Mouse (Mus musculus) embryonic facial prominence, embryonic 15.5 days (tissue): Measurements from ENCODE around the gene Mark1. TPM values are rescaled to one million over a fixed set of nuclear protein-coding genes. Genes with fewer than 3 reads are reported as not detected.

Experiments
- ATAC-seq: fragments of 200-750 bp; cut with Nextera tagmentation; 2 replicates; pipeline ENCODE4 v1.8.0; 2017; ENCODE audit warnings: low read depth, moderate TSS enrichment; ENCODE audit not compliant: insufficient number of reproducible peaks, low FRiP score, low TSS enrichment
- H3K27ac ChIP-seq: fragments of 300-500 bp; sonication (generic); replicated peaks from 2 replicates; pipeline ENCODE4 v1.5.1; 2015; ENCODE audit warnings: mild to moderate bottlenecking, inconsistent platforms
- H3K27me3 ChIP-seq: fragments of 300-500 bp; sonication (generic); 2 replicates; pipeline ENCODE4 v1.6.1; 2015; ENCODE audit warnings: inconsistent platforms
- H3K36me3 ChIP-seq: fragments of 300-500 bp; sonication (generic); 2 replicates; pipeline ENCODE4 v1.6.1; 2015; ENCODE audit warnings: mild to moderate bottlenecking, inconsistent platforms
- H3K4me1 ChIP-seq: fragments of 300-500 bp; sonication (generic); 2 replicates; pipeline ENCODE4 v1.6.1; 2015; ENCODE audit warnings: inconsistent platforms
- H3K4me2 ChIP-seq: fragments of 300-500 bp; sonication (generic); replicated peaks from 2 replicates; pipeline ENCODE4 v1.6.1; 2015; ENCODE audit warnings: mild to moderate bottlenecking, inconsistent platforms
- H3K4me3 ChIP-seq: fragments of 300-500 bp; sonication (generic); replicated peaks from 2 replicates; pipeline ENCODE4 v1.5.1; 2015; ENCODE audit warnings: mild to moderate bottlenecking, inconsistent platforms
- H3K9ac ChIP-seq: fragments of 300-500 bp; sonication (generic); 2 replicates; pipeline ENCODE4 v1.6.1; 2015; ENCODE audit warnings: inconsistent platforms
- H3K9me3 ChIP-seq: fragments of 300-500 bp; sonication (generic); replicated peaks from 2 replicates; pipeline ENCODE4 v1.6.1; 2016; ENCODE audit warnings: inconsistent platforms
- WGBS: fragments of 180-500 bp; shearing (Covaris S2); methylation state at CpG from one replicate; pipeline ENCODE4 v1.1.7; 2015; 5-methylcytosine and 5-hydroxymethylcytosine counted together
- polyA plus RNA-seq: library from polyadenylated mRNA; unstranded; fragments of >200 nt; fragmentation: Nextera tagmentation; extraction: Ambion mirVana; gene quantifications from 2 replicates; pipeline ENCODE4 v1.2.1, GENCODE M21; 2015

The Mark1 gene
- polyA plus RNA-seq, 1 experiment from 2014 or later = 4.3 TPM

GRCm38 (mm10) chr1:184851741-184852618 lies 147.4 kb downstream of the Mark1 start:
- Histone ChIP-seq H3K9ac (no peak overlapping the region), H3K4me3 (peak overlapping the region; percentile 7; the same call in 1 of the 2 replicates)

GRCm38 (mm10) chr1:184851166-184851565 lies 148.2 kb downstream of the Mark1 start:
- H3K36me3 ChIP-seq = no peaks in the 10 kb centered on the region
- no peak overlapping the region for H3K4me2 ChIP-seq
- no peaks in the 10 kb centered on the region for H3K9me3 ChIP-seq
- H3K4me3 ChIP-seq = no peak overlapping the region
- 52% methylated on average over 7 of the region's 7 CpGs for WGBS
- H3K9ac ChIP-seq = no peak overlapping the region
- no peak for ATAC-seq
- H3K27me3 ChIP-seq = peaks cover 6% of the 10 kb centered on the region; the same call in 1 of the 2 replicates
- H3K27ac ChIP-seq = no peak overlapping the region
- peaks cover 33% of the 10 kb centered on the region for H3K4me1 ChIP-seq

More at GRCm38 (mm10) chr1:184851741-184852618, 147.4 kb downstream of the Mark1 start:
- peak; percentile 57; the same call in 1 of the 2 replicates for ATAC-seq
- 14% methylated on average over 31 of the region's 31 CpGs for WGBS
- Histone ChIP-seq H3K9me3 (no peaks in the 10 kb centered on the region), H3K36me3 (no peaks in the 10 kb centered on the region), H3K4me2 (peak overlapping the region; percentile 42), H3K27me3 (peaks cover 6% of the 10 kb centered on the region; the same call in 1 of the 2 replicates), H3K4me1 (peaks cover 27% of the 10 kb centered on the region), H3K27ac (peak overlapping the region; percentile 22; the same call in 1 of the 2 replicates)

- Histone ChIP-seq H3K27ac (no peak overlapping the region), H3K4me2 (no peak overlapping the region)
Measured at GRCm38 (mm10) chr1:184846973-184847372, 152.4 kb downstream of the Mark1 start.

More at GRCm38 (mm10) chr1:184846973-184847372, 152.4 kb downstream of the Mark1 start:
- peaks cover 6% of the 10 kb centered on the region; the same call in 1 of the 2 replicates for H3K27me3 ChIP-seq
- H3K36me3 ChIP-seq = no peaks in the 10 kb centered on the region
- 32% methylated on average over 3 of the region's 3 CpGs for WGBS
- H3K9ac ChIP-seq = no peak overlapping the region
- H3K4me1 ChIP-seq = peaks cover 27% of the 10 kb centered on the region
- no peaks in the 10 kb centered on the region for H3K9me3 ChIP-seq
- H3K4me3 ChIP-seq = no peak overlapping the region
- no peak for ATAC-seq

Other genes starting within 250 kb of the Mark1 start
- 0.16 and 0.24 TPM in 2 replicates for gene Marc1, start 188.3 kb downstream of the Mark1 start, polyA plus RNA-seq
- 191 and 202 TPM in 2 replicates for gene Marc2, start 153.1 kb downstream of the Mark1 start, polyA plus RNA-seq
- gene C130074G19Rik, start 116.4 kb downstream of the Mark1 start, polyA plus RNA-seq = 1.6 and 2.5 TPM in 2 replicates
- gene Rab3gap2, start 204.5 kb upstream of the Mark1 start, polyA plus RNA-seq = 22.0 and 22.9 TPM in 2 replicates